8 mouse cellular contexts compared by ENCODE assay signal in the genomic region with DNA sequence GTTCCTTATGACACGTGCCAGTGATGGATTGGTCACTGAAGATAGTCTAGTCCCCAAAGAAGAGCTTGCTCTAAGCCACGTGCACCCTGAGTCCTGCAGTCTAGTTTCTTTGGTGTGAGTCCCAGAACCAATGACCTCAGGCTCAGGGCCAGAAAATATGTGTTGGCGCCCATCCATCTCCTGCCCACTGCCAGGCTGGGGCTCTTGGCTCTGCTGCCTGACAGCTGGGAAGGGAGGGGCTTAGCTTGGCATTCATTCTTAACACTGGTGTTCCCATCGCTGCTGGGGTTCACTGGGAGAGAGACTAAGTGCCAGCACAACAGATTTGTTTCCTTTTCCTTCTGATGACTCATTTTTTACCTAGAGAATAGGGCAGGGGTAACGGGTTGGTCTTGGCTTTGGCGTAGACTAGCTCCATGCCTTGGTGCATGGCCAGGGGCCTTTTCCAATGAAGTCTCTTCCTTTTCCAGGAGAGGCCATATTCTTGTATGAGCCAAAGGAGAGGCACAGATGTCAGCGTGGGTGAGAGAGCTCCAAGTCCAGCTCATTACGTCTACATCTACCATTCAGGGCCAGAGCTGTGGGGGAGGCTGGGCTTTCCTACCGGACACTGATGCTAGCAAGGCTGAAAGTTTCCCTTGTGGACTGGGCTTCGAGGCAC.
DNase-seq lines count a peak whose midpoint lies in the region; ATAC-seq and TF ChIP-seq lines count a peak whose summit lies in the region.

No protein-coding gene starts in this region.

- no peak for TF ChIP-seq CTCF in heart, postnatal 0 days (IDR thresholded peaks at IDR 0.05; ENCODE audit: low read depth)
- TF ChIP-seq CTCF in stomach, postnatal 0 days (IDR thresholded peaks at IDR 0.05; ENCODE audit: low read depth): no peak

- H3K4me1 ChIP-seq in heart, embryonic 11.5 days (ENCODE audit: control insufficient read depth, insufficient read depth, low read length): no peaks in the 10 kb centered on the region
- 0 out of 2 replicates have a peak, but pooled peaks cover 3% of the 10 kb centered on the region for H3K4me1 ChIP-seq in heart, postnatal 0 days (ENCODE audit: control insufficient read depth, insufficient read depth)
- no peaks in the 10 kb centered on the region for H3K4me1 ChIP-seq in stomach, postnatal 0 days (replicated peaks; ENCODE audit: control insufficient read depth, insufficient read depth)

- H3K9ac ChIP-seq in heart, embryonic 11.5 days (ENCODE audit: low read depth, low read length): no peak overlapping the region
- no peak overlapping the region for H3K9ac ChIP-seq in heart, postnatal 0 days (replicated peaks; ENCODE audit: low read depth, low read length)
- no peak overlapping the region for H3K9ac ChIP-seq in stomach, postnatal 0 days (ENCODE audit: low read length)

- TF ChIP-seq EP300 in heart, postnatal 0 days (IDR thresholded peaks at IDR 0.05; ENCODE audit: low read depth): no peak
- TF ChIP-seq EP300 in stomach, postnatal 0 days (optimal IDR thresholded peaks at IDR 0.05): no peak

- H3K36me3 ChIP-seq in heart, embryonic 11.5 days (ENCODE audit: control insufficient read depth, insufficient read depth, low read length): no peaks in the 10 kb centered on the region
- no peaks in the 10 kb centered on the region for H3K36me3 ChIP-seq in heart, postnatal 0 days (replicated peaks; ENCODE audit: control insufficient read depth, insufficient read depth, low read length)
- H3K36me3 ChIP-seq in stomach, postnatal 0 days (ENCODE audit: control insufficient read depth, insufficient read depth, low read length): no peaks in the 10 kb centered on the region

- H3K27me3 ChIP-seq in heart, embryonic 11.5 days (ENCODE audit: control insufficient read depth, insufficient read depth, low read length): peaks cover 28% of the 10 kb centered on the region
- H3K27me3 ChIP-seq in heart, postnatal 0 days (ENCODE audit: control insufficient read depth, insufficient read depth, low read length): peaks cover 52% of the 10 kb centered on the region
- no peaks in the 10 kb centered on the region for H3K27me3 ChIP-seq in stomach, postnatal 0 days (ENCODE audit: control insufficient read depth, insufficient read depth, low read length)

- no peak for ATAC-seq in heart, embryonic 11.5 days (replicated peaks; ENCODE audit: insufficient number of reproducible peaks, low FRiP score, low TSS enrichment)
- ATAC-seq in heart, postnatal 0 days (ENCODE audit: insufficient read depth, low read depth): peak; percentile 74
- no peak for ATAC-seq in stomach, postnatal 0 days (ENCODE audit: low FRiP score, low TSS enrichment)

- no peak overlapping the region for H3K4me2 ChIP-seq in heart, embryonic 11.5 days
- no peak overlapping the region for H3K4me2 ChIP-seq in heart, postnatal 0 days (ENCODE audit: low read depth, low read length)
- no peak overlapping the region for H3K4me2 ChIP-seq in stomach, postnatal 0 days (replicated peaks; ENCODE audit: low read depth)

- intact Hi-C loops in left cerebral cortex, postnatal 4 days (cut with DNase I): loop anchor here (10.0 kb wide), 1 partner anchor 400 kb away; a partner anchor contains a TSS

- WGBS in heart, embryonic 11.5 days (ENCODE audit: insufficient replicate concordance): 85% methylated on average over 10 of the region's 10 CpGs
- WGBS in heart, postnatal 0 days: 59% methylated on average over 10 of the region's 10 CpGs
- 76% methylated on average over 10 of the region's 10 CpGs for WGBS in stomach, postnatal 0 days

- DNase-seq in heart, adult 11 months: peak; percentile 94
- DNase-seq in MN1 (ENCODE audit: low spot score): peak; percentile 51
- DNase-seq in cerebellum, adult 9-10 months: peak; percentile 98
- DNase-seq in heart, postnatal 0 days (ENCODE audit: low spot score): peak; percentile 37
- peak; percentile 95 for DNase-seq in left cerebral cortex, postnatal 4 days
- no peak for DNase-seq in stomach, postnatal 0 days (ENCODE audit: low spot score)
- DNase-seq in spleen, adult 12 weeks (ENCODE audit: low spot score): no peak

- no peak overlapping the region for H3K4me3 ChIP-seq in heart, embryonic 11.5 days (ENCODE audit: low read depth, low read length)
- no peak overlapping the region for H3K4me3 ChIP-seq in heart, postnatal 0 days (ENCODE audit: low read depth, low read length)
- H3K4me3 ChIP-seq in stomach, postnatal 0 days (ENCODE audit: low read depth, low read length): no peak overlapping the region

- no peak overlapping the region for H3K27ac ChIP-seq in heart, embryonic 11.5 days (ENCODE audit: low read depth, low read length)
- H3K27ac ChIP-seq in heart, postnatal 0 days (ENCODE audit: low read depth): no peak overlapping the region
- H3K27ac ChIP-seq in stomach, postnatal 0 days (replicated peaks): no peak overlapping the region

- no peaks in the 10 kb centered on the region; the same call in 1 of the 2 replicates for H3K9me3 ChIP-seq in heart, embryonic 11.5 days (replicated peaks; ENCODE audit: control insufficient read depth, low read length)
- no peaks in the 10 kb centered on the region for H3K9me3 ChIP-seq in heart, postnatal 0 days (replicated peaks; ENCODE audit: control insufficient read depth, low read length)
- H3K9me3 ChIP-seq in stomach, postnatal 0 days (ENCODE audit: control insufficient read depth, low read length): no peaks in the 10 kb centered on the region

Comparison
In these comparisons a context has a peak if more than half of its experiments do, and no peak if none do; other contexts are left out.
1. DNase-seq: peak in heart, adult 11 months (single experiment), MN1 (single experiment), cerebellum, adult 9-10 months (single experiment), heart, postnatal 0 days (single experiment) and left cerebral cortex, postnatal 4 days (single experiment); none in stomach, postnatal 0 days (single experiment) and spleen, adult 12 weeks (single experiment).